Mouse (Mus musculus): ENCODE results near the gene B4galt7. TPM values are rescaled to one million over a fixed set of nuclear protein-coding genes. Genes with fewer than 3 reads are reported as not detected.

B4galt7 gene
- total and polyA plus RNA-seq, 3 experiments, result 15.0 to 19.9 TPM; not detected in 1

DNA sequence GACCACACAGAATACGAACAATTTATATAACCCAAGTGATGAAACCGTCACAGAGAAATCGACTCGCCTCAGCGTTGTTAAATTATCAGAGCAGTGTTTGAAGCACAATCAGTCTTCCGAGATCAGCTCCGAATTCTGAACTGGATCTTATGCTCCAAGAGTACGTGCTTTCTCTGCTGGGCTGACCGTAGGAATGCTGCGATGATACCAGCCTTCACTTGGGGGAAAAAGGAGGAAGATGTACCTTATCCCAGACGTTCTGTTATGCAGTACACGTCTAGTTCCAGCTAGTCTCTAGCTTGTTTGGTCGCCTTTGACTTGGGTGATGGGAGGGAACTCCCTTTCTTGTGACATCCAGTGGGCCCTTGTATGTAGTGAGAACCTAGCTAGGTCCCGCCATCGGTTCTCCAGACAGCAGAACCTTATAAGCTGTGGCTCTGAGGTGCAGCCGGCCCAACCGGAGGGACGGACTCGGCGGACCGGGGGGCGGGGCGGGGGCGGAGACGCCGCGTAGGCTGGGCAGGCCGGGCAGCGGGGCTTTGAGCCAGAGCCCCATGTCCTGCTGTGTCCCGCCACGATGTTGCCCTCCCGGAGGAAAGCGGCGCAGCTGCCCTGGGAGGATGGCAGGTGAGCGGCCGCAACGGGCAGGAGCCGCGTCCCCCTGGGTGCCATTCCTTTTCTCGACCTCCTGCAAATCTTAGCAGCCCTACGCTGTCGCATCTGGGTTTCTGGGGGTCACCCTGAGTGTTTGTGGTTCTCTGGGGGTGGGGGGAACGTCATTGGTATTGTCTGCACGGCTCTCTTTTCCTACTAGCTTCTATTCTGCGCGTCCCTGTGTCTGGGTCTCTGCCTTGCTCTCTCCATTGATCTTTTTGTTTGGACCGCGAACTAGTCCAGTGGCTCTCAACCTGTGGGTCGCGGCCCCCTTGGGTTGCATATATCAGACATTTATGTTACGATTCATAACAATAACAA is at the start of gene B4galt7 (continued):
- peak; percentile 95 for TF ChIP-seq HCFC1 (IDR thresholded peaks at IDR 0.05; ENCODE audit: low read depth, low read length)
- no peak for TF ChIP-seq MAX (IDR thresholded peaks at IDR 0.05; ENCODE audit: low read length)
- no peak for TF ChIP-seq RCOR1 (IDR thresholded peaks at IDR 0.05; ENCODE audit: low read depth, low read length)
- TF ChIP-seq POLR2AphosphoS5 (IDR thresholded peaks at IDR 0.05; ENCODE audit: borderline replicate concordance, low read depth, low read length), result no peak
- TF ChIP-seq ZKSCAN1 (IDR thresholded peaks at IDR 0.05; ENCODE audit: low read depth, low read length), result no peak

GRCm38 (mm10) chr13:55555921-55556320 is 43.8 kb upstream of the B4galt7 start:
- H3K36me3 ChIP-seq (ENCODE audit: control insufficient read depth in 1 of 2, insufficient read depth in 2 of 2, low read length in 2 of 2), result no peaks in the 10 kb centered on the region; a peak in 1 of 4 replicates
- TF ChIP-seq MXI1 (IDR thresholded peaks at IDR 0.05; ENCODE audit: low read depth, low read length) (no peak), USF2 (IDR thresholded peaks at IDR 0.05; ENCODE audit: borderline replicate concordance in 1 of 2, insufficient read depth in 1 of 2, low read depth in 1 of 2, low read length in 2 of 2) (no peak), POLR2A (IDR thresholded peaks at IDR 0.05; ENCODE audit: control insufficient read depth in 1 of 2, insufficient read depth in 1 of 2, low read depth in 1 of 2, low read length in 2 of 2, poor library complexity in 1 of 2) (no peak), RAD21 (IDR thresholded peaks at IDR 0.05; ENCODE audit: low read depth, low read length) (no peak), SIN3A (IDR thresholded peaks at IDR 0.05; ENCODE audit: low read length) (no peak), MAX (IDR thresholded peaks at IDR 0.05; ENCODE audit: low read length) (no peak), ZC3H11A (IDR thresholded peaks at IDR 0.05; ENCODE audit: low read depth, low read length) (no peak), POLR2AphosphoS2 (IDR thresholded peaks at IDR 0.05; ENCODE audit: low read length) (no peak), SMC3 (IDR thresholded peaks at IDR 0.05; ENCODE audit: low read depth, low read length) (no peak), NRF1 (IDR thresholded peaks at IDR 0.05; ENCODE audit: insufficient read depth, low read depth, low read length, poor library complexity, severe bottlenecking) (no peak), ELF1 (IDR thresholded peaks at IDR 0.05; ENCODE audit: low read depth, low read length) (no peak), E2F4 (IDR thresholded peaks at IDR 0.05; ENCODE audit: borderline replicate concordance, low read depth, low read length) (no peak), GATA1 (IDR thresholded peaks at IDR 0.05; ENCODE audit: low read depth, low read length) (no peak), KAT2A (conservative IDR thresholded peaks at IDR 0.05; ENCODE audit: low read depth, low read length) (no peak)
- H3K4me1 ChIP-seq (ENCODE audit: control insufficient read depth in 1 of 2, insufficient read depth in 2 of 2, low read length in 2 of 2), result no peaks in the 10 kb centered on the region
- H3K9ac ChIP-seq (ENCODE audit: control insufficient read depth, low read depth, low read length, poor library complexity, severe bottlenecking), result no peak overlapping the region
- DNase-seq (ENCODE audit: low read depth, low spot score), result no peak
- H3K27me3 ChIP-seq (ENCODE audit: control insufficient read depth in 1 of 2, insufficient read depth in 2 of 2, low read length in 2 of 2), result no peaks in the 10 kb centered on the region
- H3K9me3 ChIP-seq (replicated peaks; ENCODE audit: insufficient read depth, low read length), result no peaks in the 10 kb centered on the region
- H3K27ac ChIP-seq (ENCODE audit: control insufficient read depth, low read depth, low read length), result no peak overlapping the region
- no peak overlapping the region for H3K4me3 ChIP-seq (ENCODE audit: control insufficient read depth in 1 of 2, insufficient read depth in 1 of 2, low read depth in 2 of 2, low read length in 2 of 2)
- no peaks in the 10 kb centered on the region for H3K79me2 ChIP-seq (ENCODE audit: control insufficient read depth, insufficient read depth, low read length, poor library complexity)

Data from MEL (cell line).